Mouse (Mus musculus) stomach, postnatal 0 days (tissue): ENCODE results near the gene Tada2a.

ENCODE experiments used
- CTCF ChIP-seq: IDR thresholded peaks from 2 replicates; pipeline ENCODE4 v1.5.1; 2016; ENCODE audit warnings: antibody characterized with exemption, low read depth, mild to moderate bottlenecking, moderate library complexity
- EP300 ChIP-seq: optimal IDR thresholded peaks from 2 replicates; pipeline ENCODE3; 2016; ENCODE audit warnings: antibody characterized with exemption

DNA sequence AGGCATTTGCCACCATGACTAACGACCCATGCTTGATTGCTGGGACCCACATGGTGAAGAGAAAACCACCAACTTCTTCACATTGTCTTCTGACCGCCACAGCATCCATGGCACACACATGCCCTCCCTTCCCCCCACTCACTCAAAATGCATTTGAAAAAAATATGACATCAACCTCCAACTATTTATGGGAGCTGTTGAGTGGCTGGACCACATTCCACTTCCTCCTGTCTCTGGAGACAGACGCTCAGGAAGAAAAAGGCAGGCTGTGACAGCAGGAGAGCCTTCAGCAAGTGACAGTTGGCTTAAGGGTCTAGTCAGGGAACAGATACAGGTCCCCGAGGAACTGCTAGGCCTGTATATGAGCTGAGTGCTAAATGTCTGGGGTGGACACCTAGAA, 49.5 kb downstream of the Tada2a start:
- TF ChIP-seq CTCF (no peak), EP300 (no peak)
